Mouse (Mus musculus) midbrain, embryonic 10.5 days (tissue): ENCODE data around the gene Clec12a. TPM values are rescaled to one million over a fixed set of nuclear protein-coding genes. Genes with fewer than 3 reads are reported as not detected.

ENCODE experiments used
- DNase-seq: peaks from one replicate; pipeline ENCODE4 v3.0.0-alpha.2; 2017; ENCODE audit warnings: low spot score
- H3K27ac ChIP-seq: fragments of 300-500 bp; sonication (generic); replicated peaks from 2 replicates; pipeline ENCODE4 v1.5.1; 2016; ENCODE audit warnings: mild to moderate bottlenecking
- H3K27me3 ChIP-seq: fragments of 300-500 bp; sonication (generic); 2 replicates; pipeline ENCODE4 v1.6.1; 2016; ENCODE audit warnings: low read depth, mild to moderate bottlenecking; ENCODE audit not compliant: poor library complexity, severe bottlenecking
- H3K36me3 ChIP-seq: fragments of 300-500 bp; sonication (generic); 2 replicates; pipeline ENCODE4 v1.6.1; 2016; ENCODE audit warnings: mild to moderate bottlenecking, moderate library complexity
- H3K4me1 ChIP-seq: fragments of 300-500 bp; sonication (generic); 2 replicates; pipeline ENCODE4 v1.6.1; 2016
- H3K4me3 ChIP-seq: fragments of 300-500 bp; sonication (generic); 2 replicates; pipeline ENCODE4 v1.5.1; 2016; ENCODE audit warnings: mild to moderate bottlenecking, moderate library complexity
- H3K9me3 ChIP-seq: fragments of 300-500 bp; sonication (generic); replicated peaks from 2 replicates; pipeline ENCODE4 v1.6.1; 2016; ENCODE audit warnings: mild to moderate bottlenecking
- WGBS: fragments of 180-500 bp; shearing (Covaris S2); methylation state at CpG from one replicate; pipeline ENCODE4 v1.1.7; 2016; 5-methylcytosine and 5-hydroxymethylcytosine counted together
- polyA plus RNA-seq: library from polyadenylated mRNA; unstranded; fragments of >200 nt; fragmentation: Nextera tagmentation; extraction: Ambion mirVana; gene quantifications from 2 replicates; pipeline ENCODE4 v1.2.1, GENCODE M21; 2016

Clec12a gene
- polyA plus RNA-seq, 1 experiment from 2014 or later: 0.09 TPM

- no peak for DNase-seq
- Histone ChIP-seq H3K4me1 (no peaks in the 10 kb centered on the region), H3K27ac (no peak overlapping the region), H3K36me3 (no peaks in the 10 kb centered on the region), H3K27me3 (no peaks in the 10 kb centered on the region), H3K4me3 (no peak overlapping the region), H3K9me3 (peaks cover 12% of the 10 kb centered on the region; the same call in 1 of the 2 replicates)
- 77% methylated on average over 3 of the region's 3 CpGs for WGBS
Measured at GRCm38 (mm10) chr6:129344408-129344807, 1.9 kb downstream of the Clec12a start.

DNA sequence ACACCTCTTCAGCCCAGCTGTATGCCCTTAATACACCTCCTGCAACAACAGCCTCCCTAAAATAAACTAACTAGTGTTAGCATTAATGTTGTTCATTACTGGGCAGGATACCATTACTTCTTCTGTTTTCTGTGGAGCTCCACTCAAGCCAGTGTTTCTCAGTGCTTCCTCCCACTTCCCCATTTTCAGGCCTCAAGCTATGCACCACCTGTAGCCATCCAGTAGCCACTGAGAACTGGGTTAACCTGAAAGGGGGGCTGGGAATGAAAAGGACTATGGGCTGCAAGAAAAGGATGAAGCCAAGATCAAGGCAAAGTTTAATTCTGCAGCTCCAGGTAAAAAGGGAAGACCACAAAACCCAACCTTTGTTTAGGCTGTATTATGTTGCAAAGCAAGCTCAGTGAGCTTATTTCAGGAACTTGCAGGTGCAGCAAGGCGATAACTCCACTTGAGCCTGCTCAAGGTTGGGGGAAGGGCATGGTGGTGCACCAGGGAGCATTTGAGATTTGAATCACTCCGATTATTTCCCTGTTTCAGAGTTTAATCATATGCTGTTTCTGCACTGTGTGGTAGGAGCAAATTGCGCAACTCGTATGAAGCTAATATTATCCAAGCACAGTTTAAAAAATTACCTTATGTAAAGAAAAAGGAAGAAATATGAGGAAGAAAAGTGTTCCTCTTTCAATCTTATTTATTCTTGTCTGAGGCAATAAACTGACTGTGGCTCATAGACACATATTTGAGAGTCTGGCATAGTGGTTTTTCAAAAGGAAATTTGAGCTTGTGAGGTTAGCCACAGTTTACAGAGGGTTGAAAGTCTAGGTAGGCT, 7.2 kb downstream of the Clec12a start:
- Histone ChIP-seq H3K9me3 (peaks cover 12% of the 10 kb centered on the region; the same call in 1 of the 2 replicates), H3K4me3 (no peak overlapping the region), H3K27me3 (no peaks in the 10 kb centered on the region), H3K4me1 (no peaks in the 10 kb centered on the region), H3K36me3 (no peaks in the 10 kb centered on the region), H3K27ac (no peak overlapping the region)
- 68% methylated on average over 4 of the region's 4 CpGs for WGBS
- no peak for DNase-seq

DNA sequence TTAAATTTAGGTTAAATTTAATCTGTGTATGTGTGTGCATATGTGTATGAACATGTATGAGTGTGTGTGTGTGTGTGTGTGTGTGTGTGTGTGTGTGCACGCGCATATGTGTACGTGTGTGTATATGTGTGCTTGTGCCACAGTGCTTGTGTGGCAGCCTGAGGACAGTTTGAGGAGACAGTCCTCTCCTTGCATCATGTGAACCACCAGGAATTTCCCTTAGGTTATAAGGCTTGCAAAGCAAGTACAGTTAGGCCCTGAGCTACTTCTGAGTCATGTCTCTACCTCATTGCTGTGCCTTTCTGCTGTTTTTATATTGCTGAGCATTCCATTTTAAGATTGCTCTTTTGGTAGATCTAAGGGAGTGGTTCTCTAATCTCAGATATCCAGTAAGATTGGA, 8.6 kb downstream of the Clec12a start:
- no peak for DNase-seq
- no peaks in the 10 kb centered on the region for H3K4me1 ChIP-seq
- no peak overlapping the region for H3K27ac ChIP-seq
- WGBS: 95% methylated on average over 3 of the region's 3 CpGs
- no peaks in the 10 kb centered on the region for H3K27me3 ChIP-seq
- no peak overlapping the region for H3K4me3 ChIP-seq
- peaks cover 12% of the 10 kb centered on the region; the same call in 1 of the 2 replicates for H3K9me3 ChIP-seq
- no peaks in the 10 kb centered on the region for H3K36me3 ChIP-seq

- H3K27me3 ChIP-seq: no peaks in the 10 kb centered on the region
- H3K9me3 ChIP-seq: no peaks in the 10 kb centered on the region
- no peak for DNase-seq
- H3K4me3 ChIP-seq: no peak overlapping the region
- H3K27ac ChIP-seq: no peak overlapping the region
- no peaks in the 10 kb centered on the region for H3K36me3 ChIP-seq
- 96% methylated on average over 2 of the region's 2 CpGs for WGBS
- no peaks in the 10 kb centered on the region for H3K4me1 ChIP-seq
Measured at GRCm38 (mm10) chr6:129355774-129356173, 13.3 kb downstream of the Clec12a start.

GRCm38 (mm10) chr6:129356430-129356829, 13.9 kb downstream of the Clec12a start:
- Histone ChIP-seq H3K27me3 (no peaks in the 10 kb centered on the region), H3K9me3 (no peaks in the 10 kb centered on the region), H3K36me3 (no peaks in the 10 kb centered on the region), H3K4me1 (no peaks in the 10 kb centered on the region), H3K27ac (no peak overlapping the region), H3K4me3 (no peak overlapping the region)
- DNase-seq: no peak

DNA sequence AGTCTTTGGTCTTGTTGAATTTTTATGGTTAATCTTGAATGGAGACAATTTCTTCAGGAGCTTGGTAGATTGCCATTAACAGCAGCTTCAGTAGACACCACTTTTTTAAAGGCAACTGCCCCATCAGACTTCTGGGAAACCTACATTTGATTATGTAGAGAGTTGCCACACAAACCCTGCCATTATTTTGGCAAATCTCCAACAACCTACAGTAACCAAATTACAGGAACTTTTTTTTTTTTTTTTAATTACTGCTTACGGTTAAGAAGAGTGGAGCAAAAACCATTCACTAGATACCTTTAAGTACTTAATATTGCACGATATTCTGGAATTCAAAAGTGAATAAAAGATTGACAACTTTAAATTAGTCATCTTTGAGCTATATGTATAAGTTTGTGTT, 17.0 kb downstream of the Clec12a start:
- 93% methylated on average over 2 of the region's 2 CpGs for WGBS
- Histone ChIP-seq H3K4me3 (no peak overlapping the region), H3K27ac (no peak overlapping the region), H3K4me1 (no peaks in the 10 kb centered on the region), H3K27me3 (no peaks in the 10 kb centered on the region), H3K36me3 (no peaks in the 10 kb centered on the region), H3K9me3 (no peaks in the 10 kb centered on the region)
- DNase-seq: no peak

DNA sequence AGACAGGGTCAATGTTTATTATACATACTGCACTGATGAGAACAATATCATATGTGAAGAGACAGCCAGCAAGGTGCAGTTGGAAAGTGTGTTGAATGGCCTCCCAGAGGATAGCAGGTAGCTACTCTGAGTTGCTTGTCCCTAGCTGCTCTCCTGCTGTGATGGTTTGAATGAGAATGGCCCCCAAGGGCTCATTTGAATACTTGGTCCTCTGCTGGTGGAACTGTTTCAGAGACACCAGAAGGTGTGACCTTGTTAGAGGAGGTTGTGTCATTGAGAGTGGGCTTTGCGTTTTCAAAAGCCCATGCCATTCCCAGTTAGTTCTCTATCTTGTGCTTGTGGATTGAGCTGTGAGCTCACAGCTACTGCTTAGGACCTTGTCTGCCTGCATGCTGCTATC, 21.5 kb downstream of the Clec12a start:
- Histone ChIP-seq H3K4me1 (no peaks in the 10 kb centered on the region), H3K27me3 (no peaks in the 10 kb centered on the region), H3K9me3 (no peaks in the 10 kb centered on the region), H3K4me3 (no peak overlapping the region), H3K36me3 (no peaks in the 10 kb centered on the region), H3K27ac (no peak overlapping the region)
- 45% methylated on average over 1 of the region's 1 CpGs for WGBS
- DNase-seq: no peak

DNA sequence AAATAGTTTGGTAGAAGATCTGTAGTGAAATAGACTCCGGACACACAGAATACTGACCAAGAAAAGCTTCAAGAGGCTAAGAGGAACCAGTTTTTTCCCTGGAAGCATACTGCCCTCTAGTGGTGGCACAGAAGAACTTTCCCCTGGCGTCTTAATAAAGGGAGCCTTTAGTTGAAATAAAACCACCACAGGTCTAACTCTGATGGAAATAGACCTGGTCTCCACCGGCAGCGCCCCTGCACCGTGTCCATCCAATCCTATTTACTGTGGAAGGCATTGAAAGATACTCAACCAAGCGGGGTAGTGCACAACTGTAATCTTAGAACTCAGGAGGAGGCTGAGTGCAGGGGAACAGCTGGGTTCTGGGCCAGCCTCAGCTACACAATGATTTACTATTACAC, 23.5 kb downstream of the Clec12a start:
- peak; percentile 21 for DNase-seq
- Histone ChIP-seq H3K27me3 (no peaks in the 10 kb centered on the region), H3K9me3 (no peaks in the 10 kb centered on the region), H3K4me3 (no peak overlapping the region), H3K36me3 (no peaks in the 10 kb centered on the region), H3K27ac (no peak overlapping the region), H3K4me1 (no peaks in the 10 kb centered on the region)
- WGBS: 24% methylated on average over 6 of the region's 6 CpGs

DNA sequence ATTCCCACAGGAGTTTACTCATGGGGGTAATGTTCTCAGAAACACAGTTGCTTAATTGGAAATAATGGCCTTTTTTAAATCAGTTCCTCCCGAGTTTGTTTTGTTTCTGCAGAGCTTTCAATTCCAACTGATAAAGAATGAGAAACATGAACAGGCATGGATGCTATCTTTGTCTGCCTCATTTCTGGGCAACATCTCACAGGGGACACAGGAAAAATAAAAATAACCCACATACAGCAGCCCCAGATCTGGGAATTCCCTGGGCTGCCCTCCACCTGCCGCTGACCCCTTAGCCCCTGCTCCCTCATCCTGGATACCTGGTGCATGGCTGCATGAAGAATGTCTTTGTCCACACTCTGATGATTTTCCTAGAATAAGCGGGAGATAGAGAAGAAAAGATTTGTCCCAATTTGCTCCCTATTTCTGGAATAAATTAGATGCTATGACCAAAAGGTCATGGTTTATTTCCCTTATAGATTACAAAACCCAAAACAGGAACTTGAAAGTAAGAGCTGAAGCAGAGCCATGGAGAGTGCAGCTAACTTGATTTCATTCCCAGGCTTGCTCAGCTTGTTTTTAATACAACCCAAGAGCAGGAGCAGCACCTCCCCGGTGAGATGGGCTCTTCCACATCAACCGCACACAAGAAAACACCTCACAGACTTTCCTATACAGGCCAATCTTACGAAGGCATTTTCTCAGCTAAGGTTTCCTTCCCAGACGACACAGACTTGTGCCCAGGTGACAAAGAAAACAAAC, 27.1 kb downstream of the Clec12a start:
- Histone ChIP-seq H3K4me1 (no peaks in the 10 kb centered on the region), H3K27me3 (no peaks in the 10 kb centered on the region), H3K36me3 (no peaks in the 10 kb centered on the region), H3K4me3 (no peak overlapping the region), H3K27ac (no peak overlapping the region), H3K9me3 (no peaks in the 10 kb centered on the region)
- DNase-seq: no peak
- WGBS: 76% methylated on average over 7 of the region's 7 CpGs

GRCm38 (mm10) chr6:129374937-129375471, 32.5 kb downstream of the Clec12a start:
- Histone ChIP-seq H3K27me3 (no peaks in the 10 kb centered on the region), H3K36me3 (no peaks in the 10 kb centered on the region), H3K4me1 (no peaks in the 10 kb centered on the region), H3K9me3 (no peaks in the 10 kb centered on the region), H3K4me3 (no peak overlapping the region), H3K27ac (no peak overlapping the region)
- DNase-seq: no peak
- 97% methylated on average over 2 of the region's 2 CpGs for WGBS

DNA sequence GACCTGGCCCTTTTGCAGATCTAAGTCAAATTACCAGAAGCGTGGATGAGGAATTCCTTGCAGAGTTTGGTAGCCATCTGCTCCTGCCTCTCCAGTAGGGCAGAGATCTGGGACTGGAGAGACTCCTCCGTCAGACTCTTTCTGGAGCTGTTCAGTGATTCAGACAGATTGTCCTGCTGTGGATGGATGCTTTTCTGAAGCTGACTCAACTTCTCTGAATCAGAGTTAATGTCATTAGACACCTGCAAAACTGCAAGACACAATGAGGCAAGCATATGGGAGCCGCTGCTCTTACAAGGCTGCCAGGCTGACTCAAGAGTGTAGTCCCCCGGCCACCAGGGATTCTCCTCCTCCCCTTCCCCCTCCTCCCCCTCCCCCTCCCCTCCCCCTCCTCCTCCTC, 38.0 kb downstream of the Clec12a start:
- 0 out of 2 replicates have a peak, but pooled peaks cover 4% of the 10 kb centered on the region for H3K4me1 ChIP-seq
- no peaks in the 10 kb centered on the region for H3K27me3 ChIP-seq
- no peaks in the 10 kb centered on the region for H3K9me3 ChIP-seq
- DNase-seq: no peak
- H3K27ac ChIP-seq: no peak overlapping the region
- no peaks in the 10 kb centered on the region for H3K36me3 ChIP-seq
- 68% methylated on average over 4 of the region's 4 CpGs for WGBS
- no peak overlapping the region for H3K4me3 ChIP-seq

GRCm38 (mm10) chr6:129381736-129382135, 39.2 kb downstream of the Clec12a start:
- no peak for DNase-seq
- Histone ChIP-seq H3K27me3 (no peaks in the 10 kb centered on the region), H3K4me3 (no peak overlapping the region), H3K9me3 (no peaks in the 10 kb centered on the region), H3K4me1 (0 out of 2 replicates have a peak, but pooled peaks cover 4% of the 10 kb centered on the region), H3K27ac (no peak overlapping the region), H3K36me3 (no peaks in the 10 kb centered on the region)
- 70% methylated on average over 1 of the region's 1 CpGs for WGBS

- Histone ChIP-seq H3K4me3 (no peak overlapping the region), H3K4me1 (0 out of 2 replicates have a peak, but pooled peaks cover 4% of the 10 kb centered on the region), H3K27me3 (no peaks in the 10 kb centered on the region), H3K36me3 (no peaks in the 10 kb centered on the region), H3K9me3 (no peaks in the 10 kb centered on the region), H3K27ac (no peak overlapping the region)
- 96% methylated on average over 3 of the region's 3 CpGs for WGBS
- no peak for DNase-seq
Measured at GRCm38 (mm10) chr6:129383466-129383865, 41.0 kb downstream of the Clec12a start.
